Mouse (Mus musculus) left cerebral cortex, postnatal 10 days (tissue): Measurements from ENCODE around the gene Slc22a8. TPM values are rescaled to one million over a fixed set of nuclear protein-coding genes. Genes with fewer than 3 reads are reported as not detected.
A peak's percentile ranks its signal among the peaks of the same experiment; 100 is the strongest.

ENCODE experiments used
- DNase-seq, 2 experiments: peaks; one replicate each; pipeline ENCODE4 v3.0.0; 2021 to 2022; ENCODE audit warnings: low spot score in 2 of 2, mixed read lengths in 1 of 2; ENCODE audit errors: extremely low spot score in 1 of 2
- intact Hi-C: fragments of 180-260 bp; cut with DNase I; formaldehyde crosslinking; loops from one replicate; pipeline ENCODE4 v1.15.1; 2025
- total RNA-seq, 2 experiments: library from RNA; stranded (reverse); gene quantifications; 2 replicates each; pipeline ENCODE4 v1.2.3; 2021

The Slc22a8 gene
- total RNA-seq, 2 experiments from 2014 or later, result 19.9 to 20.2 TPM

DNA sequence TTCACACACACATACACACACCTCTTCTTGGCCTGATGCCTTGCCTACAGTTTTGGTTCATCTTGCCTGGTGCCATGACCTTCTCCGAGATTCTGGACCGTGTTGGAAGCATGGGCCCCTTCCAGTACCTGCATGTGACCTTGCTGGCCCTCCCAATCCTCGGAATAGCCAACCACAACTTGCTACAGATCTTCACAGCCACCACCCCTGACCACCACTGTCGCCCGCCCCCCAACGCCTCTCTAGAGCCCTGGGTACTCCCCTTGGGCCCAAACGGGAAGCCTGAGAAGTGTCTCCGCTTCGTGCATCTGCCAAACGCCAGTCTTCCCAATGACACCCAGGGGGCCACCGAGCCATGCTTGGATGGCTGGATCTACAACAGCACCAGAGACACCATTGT lies 2.8 kb downstream of the Slc22a8 start:
- DNase-seq, result peak in 1 of 2 experiments; percentile 53
- intact Hi-C loops, result no loop called here

DNA sequence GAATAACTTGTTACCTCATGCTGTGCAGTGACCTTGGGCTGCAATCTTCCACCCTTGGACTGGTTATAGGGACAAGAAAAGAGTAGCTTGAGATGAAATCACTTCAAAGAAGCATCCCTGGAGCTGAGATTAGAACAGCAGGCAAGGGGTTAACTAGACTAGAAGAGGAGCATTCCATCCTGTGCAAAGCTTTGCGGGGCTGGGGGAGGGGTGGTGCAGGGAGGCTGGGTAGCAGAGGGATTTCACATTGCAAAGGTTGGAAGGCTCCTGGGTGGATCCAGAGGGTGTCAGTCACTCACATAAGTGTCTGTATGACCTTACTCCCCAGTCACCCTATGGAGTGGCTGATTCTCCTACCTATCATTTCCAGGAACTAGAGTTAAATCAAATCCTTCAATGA lies 3.5 kb downstream of the Slc22a8 start:
- intact Hi-C loops, result no loop called here
- DNase-seq, result peak in 1 of 2 experiments; percentile 37

DNA sequence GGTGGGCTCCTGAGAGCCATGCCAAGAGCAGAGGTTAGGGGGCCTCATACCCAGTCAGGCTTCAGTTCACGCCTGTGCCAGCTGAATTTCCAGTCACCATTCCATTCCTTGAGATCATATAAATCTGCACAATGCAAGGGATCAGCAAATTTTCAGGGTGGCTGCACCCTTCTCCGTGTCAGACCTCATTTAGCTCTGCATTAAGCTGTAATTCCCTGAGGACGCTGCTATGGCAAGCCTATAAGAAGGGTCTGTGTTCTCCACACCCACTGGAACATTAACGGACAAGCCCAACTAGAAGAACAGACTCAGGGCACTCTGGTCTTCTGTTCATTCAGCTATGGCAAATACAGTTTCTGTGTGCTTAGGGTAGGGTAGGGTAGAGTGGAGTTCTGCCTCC lies 6.2 kb downstream of the Slc22a8 start:
- intact Hi-C loops, result no loop called here
- no peak for DNase-seq

DNA sequence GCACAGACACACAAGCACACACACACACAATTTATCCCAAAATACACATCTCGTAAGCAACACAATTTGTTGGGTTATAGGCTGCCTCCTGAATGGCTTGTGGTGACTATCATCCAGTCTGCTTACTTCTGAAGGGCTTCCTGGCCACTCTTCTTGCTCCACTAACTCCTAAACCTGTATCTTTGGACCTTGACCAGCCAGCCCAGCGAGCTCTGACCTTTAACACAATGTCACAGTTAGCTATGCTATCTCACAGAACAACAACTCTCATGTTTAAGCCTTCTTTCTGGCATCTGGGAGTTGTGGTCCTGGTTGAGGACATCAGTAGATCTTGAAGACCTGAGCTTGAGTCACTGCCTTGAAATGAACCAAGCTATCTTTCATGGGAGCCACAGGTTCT lies 8.2 kb downstream of the Slc22a8 start:
- no peak for DNase-seq
- intact Hi-C loops, result no loop called here

DNA sequence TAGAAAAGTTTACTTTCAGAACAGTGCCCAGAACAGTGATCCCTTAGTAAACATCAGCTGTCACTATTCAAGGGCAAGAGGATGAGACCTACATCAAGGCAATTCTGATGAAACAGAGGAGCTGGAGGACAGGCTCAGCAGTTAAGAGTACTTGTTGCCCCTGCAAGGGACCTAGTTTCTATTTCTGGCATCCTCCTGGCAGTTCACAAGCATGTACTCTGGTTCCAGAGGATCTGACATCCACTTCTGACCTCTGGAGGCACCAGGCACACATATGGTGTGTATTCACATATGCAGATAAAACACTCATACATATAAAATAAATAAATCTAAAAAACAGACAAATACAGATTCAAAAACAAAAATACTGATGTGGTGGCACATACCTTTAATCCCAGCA lies 10.9 kb downstream of the Slc22a8 start:
- intact Hi-C loops, result no loop called here

DNA sequence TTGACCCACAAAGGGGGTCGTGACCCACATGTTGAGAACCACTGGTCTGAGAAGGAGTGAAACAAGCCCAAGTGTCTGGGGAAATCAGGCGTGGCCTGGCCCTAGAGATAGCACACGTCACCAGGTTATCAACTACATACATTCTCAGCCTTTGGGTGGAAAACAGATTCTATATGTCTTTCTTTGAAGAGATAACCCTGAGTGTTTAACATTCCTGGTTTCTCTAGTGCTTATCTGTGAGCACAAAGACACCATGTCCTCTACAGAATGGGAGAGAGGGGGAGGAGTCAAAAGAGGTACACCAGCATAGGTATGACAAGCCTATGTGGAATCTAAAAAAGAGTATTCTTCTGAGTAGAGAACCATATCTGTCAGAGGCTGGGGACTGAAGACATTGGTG lies 11.9 kb downstream of the Slc22a8 start:
- DNase-seq, result no peak
- intact Hi-C loops, result no loop called here

More for the DNA sequence above, 10.9 kb downstream of the Slc22a8 start:
- DNase-seq, result no peak

DNA sequence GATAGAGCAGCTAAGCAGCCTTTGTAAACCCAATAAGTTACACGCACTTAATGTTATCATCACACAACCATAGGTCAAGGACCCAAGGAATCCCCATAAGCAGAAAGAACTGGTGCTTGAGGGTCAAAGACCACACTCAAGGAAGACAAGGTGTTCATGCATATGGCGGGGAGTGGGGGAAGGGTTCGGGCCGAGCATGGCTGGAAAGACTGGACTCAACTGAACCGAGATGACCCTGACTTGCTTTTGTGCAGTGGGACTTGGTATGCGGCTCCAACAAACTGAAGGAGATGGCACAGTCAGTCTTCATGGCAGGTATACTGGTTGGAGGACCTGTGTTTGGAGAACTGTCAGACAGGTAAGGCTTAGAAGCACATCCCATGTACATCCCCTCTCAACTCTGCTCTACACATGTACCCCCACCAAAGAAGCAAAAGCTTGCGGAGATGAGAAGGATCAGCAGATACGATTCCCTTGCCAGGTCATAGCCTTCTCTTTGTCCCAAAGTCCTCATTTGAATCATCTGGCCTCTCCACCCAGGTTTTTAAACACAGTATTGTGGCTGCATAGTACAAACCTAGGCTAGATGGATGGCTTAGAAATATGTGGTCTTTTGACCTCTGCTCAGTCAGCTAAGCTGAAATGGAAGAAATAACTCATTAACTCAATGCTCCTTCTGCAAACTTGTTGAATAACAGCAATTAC lies 13.6 kb downstream of the Slc22a8 start:
- intact Hi-C loops, result no loop called here
- DNase-seq, result no peak

DNA sequence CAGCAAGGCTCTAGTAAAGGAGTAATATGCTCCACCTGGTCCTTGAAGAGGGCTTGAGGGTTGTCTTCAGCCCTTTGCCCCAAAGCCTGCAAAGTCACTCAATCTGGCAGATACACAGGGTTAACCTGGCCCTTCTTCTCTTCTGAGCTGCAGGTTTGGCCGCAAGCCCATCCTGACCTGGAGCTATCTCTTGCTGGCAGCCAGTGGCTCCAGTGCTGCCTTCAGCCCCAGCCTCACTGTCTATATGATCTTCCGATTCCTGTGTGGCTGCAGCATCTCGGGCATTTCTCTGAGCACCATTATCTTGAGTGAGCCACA lies 14.1 kb downstream of the Slc22a8 start:
- DNase-seq, result no peak
- intact Hi-C loops, result no loop called here

DNA sequence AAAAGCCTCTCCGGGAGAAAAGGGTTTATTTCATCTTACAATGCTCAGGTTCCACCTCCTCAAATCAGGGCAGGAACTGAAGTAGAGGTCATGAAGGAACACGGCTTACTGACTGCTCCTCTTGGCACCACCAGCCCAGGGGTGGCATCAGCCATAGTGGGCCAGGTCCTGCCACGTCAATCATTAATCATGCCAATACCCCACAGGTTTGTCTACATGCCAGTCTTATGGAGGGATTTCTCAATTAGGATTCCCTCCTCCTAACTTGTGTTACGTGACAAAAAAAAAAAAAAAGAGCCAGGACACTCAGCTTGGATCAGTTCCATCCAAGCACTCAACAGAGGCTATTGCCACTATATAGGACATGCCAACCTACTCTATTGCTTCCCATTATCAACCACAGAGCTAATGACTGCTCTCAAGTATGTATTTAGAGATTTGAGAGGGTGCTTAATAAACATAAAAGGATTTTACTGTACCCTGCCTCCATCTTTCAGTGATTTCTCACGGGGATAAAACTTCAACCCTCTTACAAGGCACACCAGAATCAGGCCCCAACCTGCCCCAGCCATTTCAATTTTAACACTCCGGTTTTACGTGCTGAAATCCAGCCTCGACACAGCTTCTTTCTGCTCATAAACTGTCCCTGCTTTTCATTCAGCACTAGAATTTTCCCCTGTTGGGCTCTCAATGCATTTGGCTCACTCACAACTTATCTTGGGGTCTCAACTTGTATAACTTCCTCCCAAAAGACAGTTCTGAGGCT lies 20.5 kb downstream of the Slc22a8 start:
- intact Hi-C loops, result no loop called here
- no peak for DNase-seq

DNA sequence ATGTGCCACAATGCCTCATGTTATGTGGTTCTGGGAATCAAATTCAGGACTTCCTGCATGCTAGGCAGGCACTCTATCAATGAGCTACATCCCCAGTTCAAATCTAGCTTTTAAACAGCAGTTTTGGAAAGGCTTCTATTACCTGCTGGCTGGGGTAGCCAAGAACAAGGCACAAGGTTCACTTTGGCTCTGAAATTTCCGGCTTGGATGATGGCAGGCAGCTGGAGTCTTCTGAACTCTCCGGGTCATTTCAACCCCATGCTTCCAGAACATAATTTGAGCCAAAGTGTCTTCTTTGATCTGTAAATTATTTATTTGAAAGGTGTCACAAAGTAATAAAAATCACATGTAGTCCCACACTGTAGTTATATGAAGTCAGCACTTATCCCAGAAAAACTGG lies 22.1 kb downstream of the Slc22a8 start:
- intact Hi-C loops, result no loop called here
- DNase-seq, result no peak

DNA sequence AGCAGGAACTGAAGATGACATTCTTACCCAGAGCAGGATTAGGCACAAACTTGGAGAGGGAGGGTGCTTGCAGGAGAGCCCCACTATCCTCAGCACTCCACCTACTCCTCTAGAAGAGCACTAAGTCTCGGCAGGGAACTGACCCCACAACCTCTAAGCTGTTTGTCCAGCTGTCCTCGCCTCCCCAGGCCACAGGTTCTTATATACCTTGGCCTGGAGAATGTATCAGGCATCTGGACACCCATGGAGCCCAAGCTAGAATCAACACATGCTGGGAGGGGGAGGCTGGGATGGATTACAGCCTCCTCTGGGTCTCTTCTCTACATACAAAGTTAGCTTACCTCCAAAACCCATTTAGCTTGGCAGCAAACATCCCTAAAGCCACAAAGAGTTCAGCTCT lies 23.3 kb downstream of the Slc22a8 start:
- intact Hi-C loops, result no loop called here

DNA sequence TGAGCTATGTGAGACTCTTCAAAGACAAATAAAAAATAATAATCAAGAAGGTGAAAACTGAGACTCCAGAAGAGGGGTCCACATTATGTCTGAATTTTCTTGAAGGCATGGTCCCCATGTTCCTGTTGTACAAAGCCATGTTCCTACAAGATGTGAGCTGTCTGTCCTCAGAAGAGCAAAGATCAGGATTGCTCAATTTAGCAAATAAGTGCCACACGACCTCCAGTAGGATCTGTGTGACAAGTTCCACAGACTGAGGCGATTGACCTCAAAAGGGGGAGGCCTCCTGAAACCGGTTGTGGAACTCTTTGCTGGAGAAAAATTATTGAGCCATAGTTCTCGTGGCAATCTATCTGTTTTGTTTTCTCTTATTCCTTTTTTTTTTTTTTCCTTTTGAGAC lies 25.3 kb downstream of the Slc22a8 start:
- DNase-seq, result no peak
- intact Hi-C loops, result no loop called here

More for the DNA sequence above, 23.3 kb downstream of the Slc22a8 start:
- DNase-seq, result peak in 1 of 2 experiments; percentile 72

DNA sequence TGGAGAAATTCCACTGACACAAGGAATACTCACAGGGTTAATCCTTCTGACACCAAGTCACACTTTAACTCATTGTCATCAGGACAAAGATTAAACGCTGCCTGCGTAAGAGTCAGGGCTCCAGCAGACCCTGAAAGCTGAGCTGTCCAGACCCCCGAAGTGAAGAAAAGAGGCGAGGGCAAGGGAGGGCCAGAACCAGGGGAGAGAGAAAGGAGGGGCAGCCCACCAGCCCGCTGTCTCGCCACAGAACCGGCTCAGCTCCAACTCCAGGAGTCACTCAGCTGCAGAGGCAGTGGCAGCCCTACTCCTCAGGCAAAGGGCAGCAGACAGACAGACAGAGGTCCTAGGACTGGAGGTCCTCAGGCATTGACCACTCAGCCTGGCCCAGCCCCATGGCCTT lies 26.9 kb downstream of the Slc22a8 start, which contains the start of gene Slc22a6:
TSS of gene Slc22a6 (plus strand) at position 136 of the 400 bp plus-strand sequence.
- peak in 1 of 2 experiments; percentile 55 for DNase-seq
- intact Hi-C loops, result no loop called here

DNA sequence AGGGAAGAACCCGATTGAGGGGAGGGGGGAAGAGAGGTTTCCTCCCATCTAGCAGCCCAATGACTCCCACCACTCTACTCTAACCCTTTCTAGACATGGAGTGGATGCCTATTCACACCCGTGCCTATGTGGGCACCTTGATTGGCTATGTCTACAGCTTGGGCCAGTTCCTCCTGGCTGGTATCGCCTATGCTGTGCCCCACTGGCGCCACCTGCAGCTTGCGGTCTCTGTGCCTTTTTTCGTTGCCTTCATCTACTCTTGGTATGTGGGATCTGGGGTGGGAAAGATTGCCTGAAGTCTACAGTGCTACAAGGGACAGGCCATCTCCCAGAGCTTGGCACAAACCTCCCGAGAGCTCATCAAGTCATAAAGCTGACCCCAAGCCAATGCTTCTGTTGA lies 30.0 kb downstream of the Slc22a8 start:
- intact Hi-C loops, result no loop called here
- DNase-seq, result no peak

DNA sequence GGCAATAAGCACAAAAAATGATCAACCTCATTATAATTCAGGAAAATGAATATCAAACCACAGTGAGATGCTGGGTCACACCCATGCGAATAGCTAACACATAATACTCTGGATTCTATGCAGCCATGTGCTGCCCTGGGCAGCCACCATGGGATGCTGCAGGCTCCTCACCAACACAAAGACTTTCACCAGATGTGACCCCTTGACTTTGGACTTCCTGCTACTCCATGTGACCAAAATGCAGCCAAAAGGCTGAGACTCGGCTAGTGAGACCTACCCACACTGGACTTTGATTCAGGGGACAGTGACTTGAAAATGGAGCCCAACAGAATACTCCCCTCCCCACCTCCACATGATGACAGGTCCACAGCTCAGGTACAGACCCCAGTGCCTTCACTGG lies 39.2 kb downstream of the Slc22a8 start:
- no peak for DNase-seq
- intact Hi-C loops, result no loop called here

DNA sequence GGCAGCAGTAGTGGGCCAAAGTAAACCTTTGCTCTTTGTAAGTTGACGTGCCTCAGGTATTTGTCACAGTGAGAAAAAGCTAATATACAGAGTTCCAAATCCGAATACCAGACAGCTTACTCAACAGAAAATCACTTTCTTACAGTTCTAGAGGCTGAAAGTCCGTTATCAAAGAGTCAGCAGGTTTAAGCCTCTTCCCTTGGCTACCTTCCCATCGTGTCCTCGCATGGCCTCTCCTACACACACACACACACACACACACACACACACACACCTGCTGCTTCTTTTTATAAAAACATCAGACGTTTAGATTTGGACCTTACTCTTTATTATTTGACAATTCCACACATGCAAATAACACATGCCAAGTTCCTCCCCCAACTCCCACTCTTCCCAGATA lies 39.8 kb downstream of the Slc22a8 start:
- intact Hi-C loops, result no loop called here
- DNase-seq, result no peak

DNA sequence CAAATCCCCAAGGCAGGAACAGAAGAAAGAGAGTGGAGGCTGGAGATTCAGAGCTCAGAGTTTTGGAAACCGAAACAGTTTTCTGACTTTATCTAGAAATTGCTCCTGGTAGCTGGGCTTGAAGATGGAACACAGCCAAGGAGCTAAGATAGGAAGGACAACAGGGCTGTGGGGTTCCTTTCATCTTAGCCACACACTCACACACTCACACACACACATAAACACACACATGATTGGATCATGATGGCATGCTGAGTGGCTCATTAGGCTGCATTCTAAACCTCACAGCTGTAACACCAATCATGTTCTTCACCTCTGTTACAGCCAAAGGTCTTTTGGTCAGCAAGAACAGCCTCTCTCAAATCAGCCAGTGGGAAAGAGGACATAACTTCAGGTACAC lies 41.0 kb downstream of the Slc22a8 start:
- intact Hi-C loops, result no loop called here
- DNase-seq, result no peak

DNA sequence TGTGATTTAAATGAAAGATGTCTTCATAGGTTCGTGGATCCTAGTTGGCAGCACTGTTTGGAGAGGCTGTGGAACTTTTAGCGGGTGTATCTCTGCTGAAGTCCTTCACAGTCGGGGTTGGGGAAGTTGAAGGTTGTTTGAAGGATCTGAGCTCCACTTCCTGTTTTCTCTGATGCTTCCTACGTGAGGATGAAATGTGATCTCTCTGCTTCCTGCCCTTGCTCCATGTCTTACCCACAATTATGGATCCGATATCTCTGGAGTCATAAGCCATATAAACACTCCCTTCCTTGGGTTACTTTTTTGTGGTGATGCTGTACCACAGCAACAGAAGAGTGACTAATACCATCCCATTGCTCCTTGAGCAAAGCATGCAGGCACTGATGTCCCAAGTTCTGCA lies 51.0 kb downstream of the Slc22a8 start:
- intact Hi-C loops, result no loop called here
- DNase-seq, result no peak

DNA sequence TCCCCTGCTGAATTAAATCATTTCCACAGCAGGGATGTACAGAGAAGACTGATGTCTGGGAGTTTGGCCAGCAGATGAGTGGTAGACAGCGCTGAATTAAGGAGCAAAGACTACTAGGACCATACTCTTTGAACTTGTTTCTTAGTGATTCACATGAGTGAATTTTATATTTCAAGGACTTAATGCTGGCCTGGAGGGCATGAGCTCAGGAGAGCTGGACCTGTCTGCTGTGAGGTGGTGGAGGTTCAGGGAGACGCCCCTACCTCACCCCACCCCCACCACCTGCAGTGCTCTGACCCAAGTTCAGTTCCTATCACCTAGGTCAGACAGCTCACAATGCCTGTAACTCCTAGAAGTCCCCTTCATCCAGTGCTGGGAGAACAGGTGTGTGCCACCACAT lies 55.3 kb downstream of the Slc22a8 start:
- DNase-seq, result no peak
- intact Hi-C loops, result no loop called here

DNA sequence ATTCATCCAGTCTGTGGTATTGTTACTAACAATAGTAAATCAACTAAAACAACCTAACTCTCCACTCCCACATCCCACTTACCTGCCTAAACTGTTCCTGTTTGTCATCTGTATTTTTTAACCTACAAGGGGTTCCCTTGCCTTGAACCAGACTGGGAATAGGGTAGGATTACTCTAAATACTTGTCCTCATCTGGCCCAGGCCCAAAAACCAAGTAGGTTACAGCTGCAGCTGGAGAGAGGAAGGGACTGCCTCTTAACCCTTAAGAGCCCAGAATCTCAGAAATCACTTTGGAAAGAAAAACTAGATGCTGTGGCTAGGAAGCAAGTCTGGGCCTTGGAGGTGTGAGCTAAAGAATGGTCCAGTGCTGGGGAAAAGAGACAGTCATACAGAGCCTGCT lies 64.8 kb downstream of the Slc22a8 start:
- intact Hi-C loops, result no loop called here
- peak in 1 of 2 experiments; percentile 81 for DNase-seq
